Mouse (Mus musculus): ENCODE data around the gene Gtf2f2. TPM values are rescaled to one million over a fixed set of nuclear protein-coding genes. Genes with fewer than 3 reads are reported as not detected.

Gtf2f2 gene
- total RNA-seq, 2 experiments from 2014 or later = 42.7 to 97.1 TPM

DNA sequence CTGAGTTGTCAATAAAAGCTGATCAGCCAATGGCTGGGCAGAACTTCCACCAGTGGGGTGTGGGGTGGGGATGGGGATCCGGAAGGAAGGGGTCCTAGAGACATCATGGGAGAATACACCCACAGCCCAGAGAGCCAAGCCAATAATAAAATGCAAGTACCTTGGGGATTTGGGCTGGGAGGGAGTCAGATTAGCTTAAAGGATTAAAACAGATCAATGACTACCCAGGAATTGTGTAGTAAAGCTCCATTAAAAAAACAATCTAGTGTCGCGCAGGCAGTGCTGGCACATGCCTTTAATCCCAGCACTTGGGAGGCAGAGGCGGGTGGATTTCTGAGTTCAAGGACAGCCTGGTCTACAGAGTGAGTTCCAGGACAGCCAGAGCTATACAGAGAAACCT is 5.7 kb downstream of the Gtf2f2 start:
- no peak for ATAC-seq (replicated peaks; ENCODE audit: low FRiP score, low TSS enrichment, poor library complexity, severe bottlenecking)

DNA sequence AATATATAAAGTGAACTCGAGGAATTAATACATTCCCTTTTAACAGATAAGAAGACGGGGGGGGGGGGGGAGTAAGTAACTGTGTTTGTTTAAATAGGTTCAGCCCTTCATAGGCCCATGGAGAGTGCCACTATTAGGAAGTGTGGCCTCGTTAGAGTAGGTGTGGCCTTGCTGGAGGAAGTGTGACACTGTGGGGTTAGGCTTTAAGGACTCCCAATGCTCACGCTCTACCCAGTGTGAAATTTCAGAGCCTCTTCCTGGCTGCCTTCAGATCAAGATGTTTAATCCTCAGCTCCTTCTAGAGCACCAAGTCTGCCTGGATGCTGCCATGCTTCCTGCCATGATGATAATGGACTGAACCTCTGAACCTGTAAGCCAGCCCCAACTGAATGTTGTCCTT is 8.9 kb downstream of the Gtf2f2 start:
- ATAC-seq (replicated peaks; ENCODE audit: low FRiP score, low TSS enrichment, poor library complexity, severe bottlenecking) = no peak

DNA sequence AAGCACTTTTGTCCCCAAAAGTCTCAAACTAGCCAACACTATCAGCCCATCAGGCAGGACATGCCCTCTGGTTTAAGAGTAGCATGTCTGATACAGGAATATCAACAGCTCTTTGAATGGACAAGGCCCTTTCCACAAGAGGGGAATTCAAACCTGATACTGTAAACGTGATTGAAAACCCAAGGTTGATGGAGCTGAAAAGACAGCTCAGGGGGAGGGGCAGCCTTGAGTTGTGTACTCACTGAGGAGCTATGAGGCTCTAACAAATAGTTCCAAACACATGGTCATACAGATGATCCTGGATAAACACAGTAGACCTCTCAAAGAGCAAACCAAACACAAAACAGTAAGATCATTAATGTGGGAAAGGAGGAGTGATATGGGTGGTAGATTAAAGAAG is 12.6 kb downstream of the Gtf2f2 start:
- ATAC-seq (replicated peaks; ENCODE audit: low FRiP score, low TSS enrichment, poor library complexity, severe bottlenecking) = no peak

DNA sequence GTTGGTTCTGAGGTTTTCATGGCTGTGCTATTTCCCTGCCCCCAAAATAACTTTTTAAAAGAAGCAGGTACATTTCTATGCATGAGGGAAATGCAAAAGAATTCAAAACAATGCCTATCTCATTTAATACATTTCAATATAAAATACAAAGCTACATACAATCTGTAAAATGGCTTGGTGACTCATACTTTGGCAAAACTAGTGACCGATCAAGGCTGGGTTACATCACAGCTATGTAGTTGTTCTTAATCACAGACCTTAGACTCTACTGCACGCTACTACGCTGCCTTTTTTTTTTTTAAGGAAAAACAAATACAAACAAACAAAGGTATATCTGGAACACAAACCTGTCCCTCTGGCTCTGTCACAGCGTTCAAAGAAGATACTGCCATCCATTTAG is 18.3 kb downstream of the Gtf2f2 start:
- ATAC-seq (replicated peaks; ENCODE audit: low FRiP score, low TSS enrichment, poor library complexity, severe bottlenecking) = no peak

DNA sequence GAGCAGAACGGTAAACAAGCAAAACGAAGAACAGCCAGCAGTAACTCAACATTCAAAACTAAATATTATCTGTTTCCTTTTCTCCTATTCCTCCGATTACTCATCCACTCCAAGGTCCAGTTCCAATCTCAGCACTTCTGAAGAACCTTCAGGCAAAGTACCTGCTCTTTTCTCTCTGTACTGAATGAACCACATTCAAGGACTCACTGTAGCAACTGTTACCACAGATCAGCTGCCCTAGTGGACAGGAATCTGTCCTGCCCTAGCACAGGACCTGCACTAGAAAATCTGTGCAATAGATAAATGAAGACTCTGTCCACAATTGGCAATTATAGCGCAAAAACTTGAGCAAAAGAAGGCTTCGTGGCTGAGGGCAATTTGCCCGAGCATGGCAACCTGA is 19.7 kb downstream of the Gtf2f2 start:
- no peak for ATAC-seq (replicated peaks; ENCODE audit: low FRiP score, low TSS enrichment, poor library complexity, severe bottlenecking)

DNA sequence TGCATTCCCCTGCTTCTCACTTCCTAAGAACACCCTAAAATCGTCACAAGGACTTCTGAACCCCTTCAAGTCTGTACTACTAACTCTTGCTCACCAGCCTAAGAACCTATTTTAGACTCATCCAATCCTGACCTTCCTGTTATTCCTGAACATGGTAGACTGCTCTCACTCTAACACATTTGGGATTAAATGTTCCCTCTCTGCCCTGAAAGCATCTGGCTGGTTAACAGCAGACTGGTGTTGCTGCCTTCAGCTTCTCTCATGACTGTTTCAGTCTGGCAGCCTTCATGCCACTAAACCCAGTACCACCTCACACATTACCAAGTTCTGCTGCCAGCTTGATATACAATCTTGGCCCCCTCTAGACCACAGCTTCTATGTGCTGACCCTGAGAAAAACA is 21.5 kb downstream of the Gtf2f2 start:
- ATAC-seq (replicated peaks; ENCODE audit: low FRiP score, low TSS enrichment, poor library complexity, severe bottlenecking) = no peak

DNA sequence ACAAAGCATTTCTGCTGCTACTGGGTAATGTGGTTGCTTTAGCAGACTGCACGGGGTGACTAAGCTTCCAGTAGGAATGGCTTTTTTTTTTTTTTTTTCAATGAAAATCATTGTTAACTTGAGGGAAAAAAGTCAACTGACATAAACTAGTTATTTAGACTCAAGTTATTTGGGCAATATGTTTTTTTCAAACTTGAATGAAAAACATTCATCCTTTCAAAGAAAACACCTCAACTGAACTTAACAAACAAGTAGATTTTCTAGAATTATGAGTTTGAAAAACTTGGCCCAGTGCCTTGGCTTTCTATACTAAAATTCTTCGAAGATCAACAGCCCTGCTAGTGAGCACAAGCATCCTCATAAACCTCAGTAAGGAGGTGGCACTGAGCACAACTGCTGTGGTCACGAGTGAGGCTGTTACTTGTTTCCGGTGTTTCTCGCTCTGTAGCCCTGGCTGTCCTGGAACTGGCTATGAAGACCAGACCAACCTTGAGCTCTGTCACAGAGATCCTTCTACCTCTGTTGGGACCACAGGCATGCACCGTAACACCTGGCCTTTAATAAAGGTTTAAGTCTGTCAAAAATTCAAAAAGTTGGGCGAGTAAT is 23.7 kb downstream of the Gtf2f2 start:
- ATAC-seq (replicated peaks; ENCODE audit: low FRiP score, low TSS enrichment, poor library complexity, severe bottlenecking) = no peak; the same call in 1 of the 2 replicates

DNA sequence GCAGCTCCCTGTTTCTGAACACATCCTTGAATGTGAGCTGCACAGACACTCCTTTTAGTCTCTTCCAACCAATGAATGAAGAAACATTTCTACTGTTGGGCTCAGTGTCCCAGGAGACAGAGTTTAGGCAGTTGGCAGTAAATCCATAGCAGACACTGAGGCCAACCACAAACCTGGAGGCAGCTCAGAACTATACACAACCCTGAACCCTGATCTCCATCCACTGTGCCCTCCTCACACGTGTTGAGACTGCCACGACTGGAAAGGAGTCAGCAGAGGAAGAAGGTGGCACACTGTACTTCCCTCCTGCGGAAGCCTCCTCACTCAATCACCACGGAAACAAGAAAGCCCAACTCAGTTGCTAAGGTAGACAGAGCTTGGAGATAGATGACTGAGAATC is 25.6 kb downstream of the Gtf2f2 start:
- ATAC-seq (replicated peaks; ENCODE audit: low FRiP score, low TSS enrichment, poor library complexity, severe bottlenecking) = no peak

DNA sequence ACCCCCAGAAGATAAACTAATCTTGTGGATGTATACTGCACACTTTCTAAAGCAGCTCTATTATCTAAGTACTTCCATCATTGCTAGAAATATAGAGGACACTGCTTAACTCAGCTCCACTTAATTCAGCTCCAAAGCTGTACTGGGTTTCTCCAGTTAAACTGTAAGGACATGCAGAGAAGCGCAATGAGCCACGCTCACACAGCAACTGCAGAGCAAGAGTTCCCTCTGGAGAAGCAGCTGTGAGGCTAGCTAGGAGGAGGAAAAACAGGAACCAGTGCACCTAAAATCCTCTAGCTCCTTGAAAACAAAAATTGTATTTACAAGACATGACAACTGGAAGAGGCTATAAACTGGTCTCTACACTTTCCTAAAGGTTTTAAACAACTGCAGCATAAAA is 26.8 kb downstream of the Gtf2f2 start:
- no peak for ATAC-seq (replicated peaks; ENCODE audit: low FRiP score, low TSS enrichment, poor library complexity, severe bottlenecking)

DNA sequence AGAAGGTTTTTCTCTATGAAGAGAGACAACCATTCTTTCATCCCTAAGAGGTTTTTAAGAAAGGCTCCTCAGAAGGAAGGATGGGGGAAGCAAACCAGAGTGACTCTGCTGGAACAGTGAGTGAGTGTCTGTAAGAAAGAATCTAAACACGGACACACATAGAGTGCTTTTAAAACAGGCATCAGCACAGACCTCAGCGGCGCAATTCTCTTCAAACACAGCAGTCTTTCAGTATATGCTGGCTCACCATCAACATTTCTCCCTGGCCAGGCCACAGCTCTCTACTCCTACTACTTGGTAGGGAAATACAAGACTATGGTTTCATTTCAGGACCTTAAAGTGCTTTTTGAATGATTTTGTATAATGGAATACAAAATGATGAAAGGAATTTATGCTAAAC is 29.4 kb downstream of the Gtf2f2 start:
- no peak for ATAC-seq (replicated peaks; ENCODE audit: low FRiP score, low TSS enrichment, poor library complexity, severe bottlenecking)

DNA sequence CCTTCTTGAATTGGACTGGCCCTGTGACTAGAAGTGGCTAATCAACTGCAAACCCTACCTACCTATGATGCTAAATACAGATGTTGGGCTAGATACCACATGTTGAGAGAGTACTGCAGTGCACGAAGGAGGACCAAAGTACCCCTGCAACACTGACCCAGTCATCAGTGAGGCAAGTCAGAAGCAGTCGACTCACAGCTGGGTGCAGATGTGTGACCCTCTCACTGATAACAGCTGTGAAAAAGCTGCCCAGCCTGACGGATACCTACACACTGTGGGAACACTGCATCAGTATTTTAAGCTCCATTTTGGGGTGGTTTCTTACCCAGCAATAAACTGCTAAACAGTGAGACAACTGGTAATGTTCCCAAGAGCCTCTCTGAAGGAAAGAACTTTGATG is 34.6 kb downstream of the Gtf2f2 start:
- ATAC-seq (replicated peaks; ENCODE audit: low FRiP score, low TSS enrichment, poor library complexity, severe bottlenecking) = peak; percentile 88

DNA sequence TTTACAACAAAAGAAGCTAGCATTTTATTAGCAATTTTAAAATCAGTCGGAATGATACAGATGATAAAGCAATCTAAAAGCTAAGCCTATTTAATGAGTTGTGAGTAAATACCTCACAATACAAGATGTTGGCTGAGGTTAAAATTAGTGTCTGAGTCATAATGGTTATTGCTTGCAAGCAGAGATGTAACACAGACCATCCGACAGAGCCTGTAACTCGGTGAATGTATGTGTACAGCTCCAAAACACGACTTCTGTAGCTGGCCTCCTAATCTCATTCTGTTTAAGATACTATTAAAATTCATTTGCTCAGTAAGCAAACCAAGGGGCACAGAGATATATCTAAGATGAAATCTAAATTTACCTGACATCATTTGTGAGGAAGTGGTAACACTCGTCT is 43.4 kb downstream of the Gtf2f2 start:
- ATAC-seq (replicated peaks; ENCODE audit: low FRiP score, low TSS enrichment, poor library complexity, severe bottlenecking) = no peak

DNA sequence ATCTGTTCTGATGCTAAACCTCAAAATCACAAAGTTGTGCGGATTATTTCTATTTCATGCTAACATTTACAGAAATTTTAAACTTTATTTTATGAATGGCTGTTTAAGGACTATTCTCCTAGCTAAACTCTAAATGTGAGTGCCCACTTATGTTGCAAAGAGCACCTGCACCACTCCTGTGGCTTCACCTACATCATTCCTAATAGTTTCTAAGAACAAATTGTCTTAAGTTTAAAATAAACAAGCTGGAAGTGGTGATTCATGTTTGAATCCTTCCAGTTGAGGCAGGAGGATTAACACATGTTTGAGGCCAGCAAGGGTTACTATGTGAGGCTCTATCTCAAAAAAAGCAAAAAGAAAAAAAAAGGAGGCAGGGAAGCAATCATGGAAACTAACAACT is 46.2 kb downstream of the Gtf2f2 start:
- no peak for ATAC-seq (replicated peaks; ENCODE audit: low FRiP score, low TSS enrichment, poor library complexity, severe bottlenecking)

DNA sequence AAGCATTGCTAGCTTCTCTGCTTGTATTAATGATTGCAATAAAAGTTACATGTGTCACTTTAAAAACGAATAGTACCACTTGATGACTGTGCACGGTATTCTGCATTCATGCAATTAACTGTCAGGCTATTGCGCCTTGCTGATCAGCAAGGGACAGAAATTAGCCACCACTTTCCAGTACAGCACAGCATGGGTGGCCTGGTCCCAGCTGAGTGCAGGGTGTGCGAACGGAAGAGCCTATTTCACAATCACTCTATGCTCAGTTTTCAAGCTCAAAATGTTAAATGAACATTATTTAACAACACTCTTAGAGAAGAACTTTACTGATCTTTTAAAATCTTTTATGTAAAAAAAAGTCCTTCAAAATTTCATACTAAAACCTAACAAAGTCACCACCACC is 46.7 kb downstream of the Gtf2f2 start:
- ATAC-seq (replicated peaks; ENCODE audit: low FRiP score, low TSS enrichment, poor library complexity, severe bottlenecking) = no peak

DNA sequence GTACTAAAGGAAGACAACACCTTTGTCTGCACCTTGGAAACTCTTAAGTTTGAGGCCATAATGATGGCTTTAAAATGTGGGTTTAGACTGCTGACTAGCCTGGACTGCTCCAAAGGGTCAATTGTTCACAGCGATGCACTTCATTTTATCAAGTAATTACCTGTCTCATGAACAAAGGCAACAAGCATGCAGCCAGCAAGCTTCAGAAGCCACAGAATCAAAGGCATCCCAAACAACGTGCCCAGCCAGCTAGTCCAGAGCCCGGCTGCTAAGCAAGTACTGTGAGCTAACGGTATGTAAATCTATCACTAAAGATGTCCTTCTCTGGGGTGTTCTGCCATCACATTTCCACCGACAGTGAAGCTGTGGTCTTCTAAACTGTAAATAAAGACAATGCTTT is 47.5 kb downstream of the Gtf2f2 start:
- ATAC-seq (replicated peaks; ENCODE audit: low FRiP score, low TSS enrichment, poor library complexity, severe bottlenecking) = no peak

DNA sequence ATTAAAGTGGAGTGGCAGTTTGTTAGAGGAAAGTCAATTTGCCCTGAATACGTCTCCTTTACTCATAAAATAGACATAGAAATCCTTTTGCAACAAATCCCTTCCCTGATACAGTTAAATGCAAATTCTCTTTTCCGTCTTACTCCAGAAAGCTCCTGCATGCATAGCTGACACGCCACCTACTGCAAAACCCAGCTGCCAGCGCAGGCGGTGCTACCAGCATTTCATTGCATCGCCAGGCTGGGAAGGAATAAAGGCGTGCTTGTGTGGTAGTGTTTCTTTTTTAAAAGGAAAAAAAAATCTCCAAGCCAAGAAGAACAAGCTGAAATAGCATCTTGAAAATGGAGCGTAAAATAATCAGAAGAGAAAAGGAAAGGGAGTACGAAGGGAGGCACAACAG is 48.4 kb downstream of the Gtf2f2 start:
- no peak for ATAC-seq (replicated peaks; ENCODE audit: low FRiP score, low TSS enrichment, poor library complexity, severe bottlenecking)

DNA sequence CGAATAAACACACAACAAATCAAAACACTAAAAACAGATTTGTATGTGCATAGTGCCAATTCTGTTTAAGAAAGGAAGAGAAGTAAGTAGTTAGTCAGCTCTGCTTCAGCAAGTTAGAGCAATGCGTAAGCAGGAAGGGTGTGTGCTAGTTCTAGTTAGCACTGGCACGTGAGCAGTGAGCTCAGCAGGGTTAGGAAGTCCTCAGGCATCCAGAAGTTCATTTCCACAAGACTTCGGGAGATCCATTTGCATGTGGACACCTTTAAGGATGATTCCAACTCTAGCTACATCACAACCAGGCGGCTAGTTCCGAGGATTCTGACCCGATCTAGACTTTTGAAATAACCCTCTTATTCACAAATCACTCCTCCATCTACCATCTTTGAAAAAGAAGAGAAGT is 55.9 kb downstream of the Gtf2f2 start, which contains the start of gene Kctd4:
Gene Kctd4, plus strand, starts transcription at position 244 of the 400 bp plus-strand sequence.
- ATAC-seq (replicated peaks; ENCODE audit: low FRiP score, low TSS enrichment, poor library complexity, severe bottlenecking) = no peak

DNA sequence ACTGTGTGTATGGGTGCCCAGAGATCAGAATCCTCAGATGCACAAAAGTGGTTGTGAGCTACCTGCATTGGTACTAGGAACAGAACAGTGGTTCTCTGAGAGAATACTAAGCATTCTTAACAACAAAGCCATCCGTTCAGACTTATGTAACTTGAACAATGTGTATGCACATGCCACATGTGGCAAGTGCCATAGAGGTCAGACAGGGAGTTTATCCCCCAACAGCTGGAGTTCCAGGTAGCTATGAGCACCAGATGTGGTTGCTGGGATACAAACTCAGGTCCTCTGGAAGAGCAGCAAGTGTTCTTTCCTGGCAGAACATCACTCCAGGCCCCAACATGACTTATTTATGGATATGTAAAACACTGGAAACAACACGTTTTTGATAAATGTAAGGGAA is 57.7 kb downstream of the Gtf2f2 start:
- no peak for ATAC-seq (replicated peaks; ENCODE audit: low FRiP score, low TSS enrichment, poor library complexity, severe bottlenecking)

DNA sequence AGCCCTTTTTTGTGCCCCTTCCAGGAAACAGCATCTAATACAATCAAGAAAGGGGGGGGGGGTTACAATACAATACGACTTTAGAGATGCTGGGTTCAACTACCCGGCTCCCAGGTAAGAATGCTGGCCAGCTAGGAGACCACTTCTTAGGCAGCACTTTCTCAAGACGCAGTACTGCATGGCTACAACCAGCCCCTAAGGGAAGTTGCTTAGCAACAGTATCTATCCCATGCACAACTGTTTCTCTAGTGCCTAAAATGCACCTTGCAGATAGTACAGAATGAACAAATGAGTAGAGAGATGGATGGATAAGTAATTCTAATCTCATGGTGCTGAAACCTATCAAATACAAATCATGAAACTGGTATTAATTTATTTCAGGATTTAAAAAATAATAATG is 63.0 kb downstream of the Gtf2f2 start:
- peak; percentile 59 for ATAC-seq (replicated peaks; ENCODE audit: low FRiP score, low TSS enrichment, poor library complexity, severe bottlenecking)

DNA sequence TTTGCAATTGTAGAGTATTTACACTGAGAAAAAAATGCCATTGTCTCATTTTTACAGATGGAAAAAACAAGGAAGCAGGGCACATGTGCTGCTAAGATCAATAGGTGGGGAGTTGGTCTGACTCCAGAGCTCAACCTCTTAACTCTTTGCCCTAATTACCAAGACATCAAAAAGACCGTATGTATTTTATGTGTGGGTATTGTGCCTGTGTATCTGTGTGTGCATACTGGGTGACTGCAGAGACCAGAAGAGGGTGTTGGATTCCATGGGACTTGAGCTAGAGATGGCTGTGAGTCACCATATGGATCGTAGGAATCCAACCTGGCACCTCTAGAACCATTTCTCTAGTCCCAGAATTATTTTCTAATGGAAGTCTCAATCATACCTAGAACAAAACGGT is 68.3 kb downstream of the Gtf2f2 start:
- no peak for ATAC-seq (replicated peaks; ENCODE audit: low FRiP score, low TSS enrichment, poor library complexity, severe bottlenecking)

DNA sequence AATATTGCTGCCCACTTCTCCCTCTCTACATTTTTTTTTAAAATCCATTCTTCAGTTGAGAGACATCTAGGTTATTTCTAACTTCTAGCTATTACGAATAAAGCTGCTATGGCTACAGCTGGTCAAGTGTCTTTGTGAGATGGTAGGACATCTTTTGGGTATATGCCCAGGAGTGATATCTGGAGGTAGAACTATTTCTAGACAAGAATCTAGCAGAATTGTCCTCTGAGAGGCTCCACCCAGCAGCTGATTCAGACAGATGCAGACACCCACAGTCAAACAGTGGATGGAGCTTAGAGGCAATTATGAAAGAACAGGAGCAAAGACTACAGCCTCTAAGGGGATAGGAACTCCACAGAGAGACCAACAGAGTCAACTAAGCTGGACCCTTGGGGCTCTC is 69.2 kb downstream of the Gtf2f2 start:
- no peak for ATAC-seq (replicated peaks; ENCODE audit: low FRiP score, low TSS enrichment, poor library complexity, severe bottlenecking)

DNA sequence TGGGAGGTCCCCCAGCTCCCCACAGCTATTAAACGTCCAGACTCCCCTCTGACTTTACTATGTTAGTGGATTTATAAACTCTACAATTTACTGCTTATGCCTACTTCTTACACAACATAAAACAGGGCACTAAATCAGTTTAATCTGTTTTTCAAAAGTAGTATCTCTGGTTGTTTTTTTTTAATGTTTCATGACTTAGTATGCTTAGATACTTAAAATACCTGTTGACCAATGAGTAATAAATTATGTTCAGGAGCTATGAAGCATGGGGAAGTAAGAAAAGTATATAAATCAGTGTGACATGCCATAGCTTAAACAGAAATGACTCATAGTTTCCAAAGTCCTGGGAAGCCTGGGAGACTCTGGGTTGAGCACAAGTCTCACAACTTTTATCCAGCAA is 73.0 kb downstream of the Gtf2f2 start:
- ATAC-seq (replicated peaks; ENCODE audit: low FRiP score, low TSS enrichment, poor library complexity, severe bottlenecking) = no peak
